Mouse (Mus musculus) thymus, adult 2 months (tissue): ENCODE results near the gene Mfsd12.

Source experiments
- CTCF ChIP-seq: fragments of 200-500 bp; IDR thresholded peaks from 2 replicates; pipeline ENCODE4 v1.5.1; 2012; ENCODE audit warnings: mild to moderate bottlenecking, control low read depth, low read length, moderate library complexity, borderline replicate concordance; ENCODE audit not compliant: control insufficient read depth, poor library complexity, insufficient read depth; ENCODE audit errors: extremely low read depth
- POLR2A ChIP-seq: fragments of 200-500 bp; IDR thresholded peaks from 2 replicates; pipeline ENCODE4 v1.6.1; 2012; ENCODE audit warnings: mild to moderate bottlenecking, low read length, control low read depth, moderate library complexity; ENCODE audit not compliant: control insufficient read depth, poor library complexity, insufficient read depth; ENCODE audit errors: extremely low read depth

DNA sequence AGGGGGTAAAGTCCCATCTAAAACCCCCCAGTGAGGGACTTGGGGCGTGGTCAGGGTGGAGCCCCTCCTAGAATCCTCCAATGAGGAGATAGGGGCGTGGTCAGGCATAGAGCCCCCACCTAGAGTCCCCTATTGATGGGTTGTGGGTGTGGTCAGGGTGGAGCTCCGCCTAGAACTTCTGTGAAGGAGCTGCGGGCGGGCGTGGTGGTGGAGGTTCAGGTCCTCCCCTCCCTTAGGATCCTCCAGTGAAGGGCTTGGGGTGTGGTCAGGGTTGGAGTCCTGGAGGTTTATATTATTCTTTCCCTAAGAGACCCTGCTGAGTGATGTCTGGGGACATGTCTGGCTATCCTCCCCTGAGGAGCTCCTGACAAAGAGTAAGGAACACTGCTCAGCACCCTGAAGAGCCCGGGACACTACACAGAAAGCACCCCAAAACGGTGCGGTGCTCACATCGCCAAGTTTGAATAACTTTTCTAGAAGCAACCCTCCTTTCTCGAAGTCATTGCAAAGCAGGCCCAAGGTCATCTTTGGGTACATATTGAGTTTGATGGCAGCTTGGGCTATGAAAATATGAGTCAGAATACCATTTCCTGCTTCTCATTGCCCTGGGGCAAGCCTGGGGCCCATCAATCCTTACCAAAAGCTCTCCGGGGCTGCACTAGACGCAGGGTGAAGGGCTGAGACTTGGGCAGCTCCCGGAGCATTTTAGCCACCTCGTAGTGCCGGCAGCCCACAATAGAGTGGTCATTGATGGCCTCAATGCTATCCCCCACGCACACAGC, 16.5 kb upstream of the Mfsd12 start:
- TF ChIP-seq POLR2A, result no peak
- no peak for TF ChIP-seq CTCF
